Mouse (Mus musculus) liver, postnatal 0 days (tissue): ENCODE results near the gene Ccdc124.

Source experiments
- CTCF ChIP-seq: sonication (generic); IDR thresholded peaks from 2 replicates; pipeline ENCODE4 v1.5.1; 2016; ENCODE audit warnings: antibody characterized with exemption, low read depth
- EP300 ChIP-seq: IDR thresholded peaks from 2 replicates; pipeline ENCODE4 v1.6.1; 2016; ENCODE audit warnings: antibody characterized with exemption, low read depth, mild to moderate bottlenecking

DNA sequence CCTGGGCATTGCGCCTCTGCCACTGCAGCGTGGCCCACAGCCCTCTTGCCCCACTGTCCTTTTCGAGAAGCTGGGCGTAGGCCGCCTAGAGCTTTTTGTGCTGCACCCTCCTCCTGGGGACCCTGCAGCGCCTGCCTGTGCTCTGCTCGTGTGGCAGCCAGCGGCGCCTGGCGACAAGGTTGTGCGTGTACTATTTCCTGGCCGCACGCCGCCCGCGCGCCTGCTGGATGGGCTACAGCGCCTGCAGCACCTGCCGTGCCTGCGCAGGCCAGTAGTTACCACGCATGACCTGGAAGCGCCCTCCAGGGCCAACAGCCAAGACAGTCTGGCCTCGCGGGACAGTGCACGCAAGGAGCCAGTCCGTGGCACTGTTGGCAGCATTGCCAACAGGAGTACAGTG is 39.8 kb upstream of the Ccdc124 start:
- TF ChIP-seq EP300 = no peak
- no peak for TF ChIP-seq CTCF
